Mouse (Mus musculus): Measurements from ENCODE around the gene B4galt4. TPM values are rescaled to one million over a fixed set of nuclear protein-coding genes. Genes with fewer than 3 reads are reported as not detected.

The B4galt4 gene
- total and polyA plus RNA-seq, 3 experiments = not detected

GRCm38 (mm10) chr16:38782524-38783067 is 40.5 kb downstream of the B4galt4 start:
- H3K27me3 ChIP-seq (ENCODE audit: insufficient read depth, low read length) = 0 out of 2 replicates have a peak, but pooled peaks cover 3% of the 10 kb centered on the region
- ATAC-seq (ENCODE audit: extremely low read depth, insufficient number of reproducible peaks, low FRiP score, poor library complexity, severe bottlenecking) (no peak), DNase-seq (ENCODE audit: low spot score) (no peak)
- H3K9me3 ChIP-seq (replicated peaks) = no peaks in the 10 kb centered on the region
- H3K4me3 ChIP-seq (ENCODE audit: low read depth, low read length) = no peak overlapping the region
- H3K36me3 ChIP-seq (replicated peaks) = no peaks in the 10 kb centered on the region
- TF ChIP-seq TAL1 (conservative IDR thresholded peaks at IDR 0.05; ENCODE audit: low read depth, low read length) = no peak
- no peak for TF ChIP-seq POLR2AphosphoS5 (IDR thresholded peaks at IDR 0.05; ENCODE audit: insufficient replicate concordance, low read depth, low read length)
- no peak for TF ChIP-seq GATA1 (IDR thresholded peaks at IDR 0.05; ENCODE audit: borderline replicate concordance, low read length)
- TF ChIP-seq CTCF (IDR thresholded peaks at IDR 0.05; ENCODE audit: low read depth, low read length) = no peak
- TF ChIP-seq GATA2 (IDR thresholded peaks at IDR 0.05; ENCODE audit: borderline replicate concordance, low read depth, low read length) = no peak
- H3K4me1 ChIP-seq (ENCODE audit: insufficient read depth, low read depth, low read length) = no peaks in the 10 kb centered on the region; the same call in 1 of the 2 replicates

DNA sequence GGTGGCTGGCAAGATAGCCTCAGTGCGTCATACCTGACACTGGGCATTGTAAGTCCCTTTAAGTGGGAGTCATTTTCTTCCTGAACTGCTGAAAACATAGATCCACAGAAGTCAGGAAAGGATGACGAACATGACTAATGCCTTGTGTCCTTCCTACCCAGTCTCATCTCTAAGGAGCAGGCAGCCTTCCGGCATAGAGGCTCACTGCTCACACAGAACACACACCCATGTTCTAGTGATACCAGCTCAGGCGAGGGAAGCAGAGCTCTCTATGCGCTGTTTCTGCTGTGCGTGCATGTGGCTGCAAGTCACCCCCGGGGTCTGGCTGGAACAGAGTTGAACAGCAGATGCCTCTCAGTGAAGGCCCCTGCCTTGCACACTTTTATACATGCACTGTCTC is 43.2 kb downstream of the B4galt4 start:
- ATAC-seq (ENCODE audit: extremely low read depth, insufficient number of reproducible peaks, low FRiP score, poor library complexity, severe bottlenecking) = no peak
- Histone ChIP-seq H3K27me3 (ENCODE audit: insufficient read depth, low read length) (0 out of 2 replicates have a peak, but pooled peaks cover 3% of the 10 kb centered on the region), H3K4me3 (ENCODE audit: low read depth, low read length) (no peak overlapping the region), H3K36me3 (replicated peaks) (no peaks in the 10 kb centered on the region), H3K4me1 (ENCODE audit: insufficient read depth, low read depth, low read length) (no peaks in the 10 kb centered on the region; the same call in 1 of the 2 replicates), H3K9me3 (replicated peaks) (no peaks in the 10 kb centered on the region)
- DNase-seq (ENCODE audit: low spot score) = no peak
- TF ChIP-seq GATA2 (IDR thresholded peaks at IDR 0.05; ENCODE audit: borderline replicate concordance, low read depth, low read length) (no peak), CTCF (IDR thresholded peaks at IDR 0.05; ENCODE audit: low read depth, low read length) (no peak), TAL1 (conservative IDR thresholded peaks at IDR 0.05; ENCODE audit: low read depth, low read length) (no peak), GATA1 (IDR thresholded peaks at IDR 0.05; ENCODE audit: borderline replicate concordance, low read length) (no peak), POLR2AphosphoS5 (IDR thresholded peaks at IDR 0.05; ENCODE audit: insufficient replicate concordance, low read depth, low read length) (no peak)

DNA sequence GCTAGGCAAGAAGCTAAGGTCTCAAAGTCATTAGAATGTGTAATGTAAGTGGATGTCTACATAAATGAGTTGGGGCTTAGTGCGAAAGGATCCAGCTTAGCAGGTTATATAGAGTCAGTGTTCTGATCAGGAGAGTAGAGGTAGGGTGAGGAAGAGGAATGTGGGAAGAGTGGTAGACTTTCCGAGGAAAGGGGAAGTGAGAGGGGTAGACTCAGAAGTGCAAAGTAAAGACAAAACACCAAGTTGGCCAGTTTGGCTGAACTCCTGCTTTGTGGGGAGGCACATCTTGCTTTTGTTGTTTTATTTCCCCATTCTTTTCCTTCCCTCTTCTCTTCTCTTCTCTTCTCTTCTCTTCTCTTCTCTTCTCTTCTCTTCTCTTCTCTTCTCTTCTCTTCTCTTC is 47.0 kb downstream of the B4galt4 start:
- no peak for TF ChIP-seq CTCF (IDR thresholded peaks at IDR 0.05; ENCODE audit: low read depth, low read length)
- no peak for TF ChIP-seq GATA2 (IDR thresholded peaks at IDR 0.05; ENCODE audit: borderline replicate concordance, low read depth, low read length)
- TF ChIP-seq GATA1 (IDR thresholded peaks at IDR 0.05; ENCODE audit: borderline replicate concordance, low read length) = no peak
- TF ChIP-seq TAL1 (conservative IDR thresholded peaks at IDR 0.05; ENCODE audit: low read depth, low read length) = no peak
- no peak overlapping the region for H3K4me3 ChIP-seq (ENCODE audit: low read depth, low read length)
- DNase-seq (ENCODE audit: low spot score) (no peak), ATAC-seq (ENCODE audit: extremely low read depth, insufficient number of reproducible peaks, low FRiP score, poor library complexity, severe bottlenecking) (no peak)
- H3K36me3 ChIP-seq (replicated peaks) = no peaks in the 10 kb centered on the region
- 0 out of 2 replicates have a peak, but pooled peaks cover 3% of the 10 kb centered on the region for H3K27me3 ChIP-seq (ENCODE audit: insufficient read depth, low read length)
- H3K9me3 ChIP-seq (replicated peaks) = no peaks in the 10 kb centered on the region
- no peaks in the 10 kb centered on the region; the same call in 1 of the 2 replicates for H3K4me1 ChIP-seq (ENCODE audit: insufficient read depth, low read depth, low read length)

GRCm38 (mm10) chr16:38789966-38790365 is 47.9 kb downstream of the B4galt4 start:
- H3K4me1 ChIP-seq (ENCODE audit: insufficient read depth, low read depth, low read length) = no peaks in the 10 kb centered on the region; the same call in 1 of the 2 replicates
- no peaks in the 10 kb centered on the region for H3K9me3 ChIP-seq (replicated peaks)
- no peaks in the 10 kb centered on the region for H3K36me3 ChIP-seq (replicated peaks)
- no peak for TF ChIP-seq POLR2AphosphoS5 (IDR thresholded peaks at IDR 0.05; ENCODE audit: insufficient replicate concordance, low read depth, low read length)
- no peak for TF ChIP-seq CTCF (IDR thresholded peaks at IDR 0.05; ENCODE audit: low read depth, low read length)
- no peak for TF ChIP-seq TAL1 (conservative IDR thresholded peaks at IDR 0.05; ENCODE audit: low read depth, low read length)
- TF ChIP-seq GATA2 (IDR thresholded peaks at IDR 0.05; ENCODE audit: borderline replicate concordance, low read depth, low read length) = no peak
- no peak for TF ChIP-seq GATA1 (IDR thresholded peaks at IDR 0.05; ENCODE audit: borderline replicate concordance, low read length)
- DNase-seq (ENCODE audit: low spot score) (no peak), ATAC-seq (ENCODE audit: extremely low read depth, insufficient number of reproducible peaks, low FRiP score, poor library complexity, severe bottlenecking) (no peak)
- no peak overlapping the region for H3K4me3 ChIP-seq (ENCODE audit: low read depth, low read length)
- H3K27me3 ChIP-seq (ENCODE audit: insufficient read depth, low read length) = 0 out of 2 replicates have a peak, but pooled peaks cover 3% of the 10 kb centered on the region

- no peak for DNase-seq (ENCODE audit: low spot score)
- ATAC-seq (ENCODE audit: extremely low read depth, insufficient number of reproducible peaks, low FRiP score, poor library complexity, severe bottlenecking) = no peak
- Histone ChIP-seq H3K4me3 (ENCODE audit: low read depth, low read length) (no peak overlapping the region), H3K36me3 (replicated peaks) (no peaks in the 10 kb centered on the region), H3K27me3 (ENCODE audit: insufficient read depth, low read length) (no peaks in the 10 kb centered on the region), H3K9me3 (replicated peaks) (no peaks in the 10 kb centered on the region), H3K4me1 (ENCODE audit: insufficient read depth, low read depth, low read length) (no peaks in the 10 kb centered on the region)
- TF ChIP-seq POLR2AphosphoS5 (IDR thresholded peaks at IDR 0.05; ENCODE audit: insufficient replicate concordance, low read depth, low read length) = no peak
- no peak for TF ChIP-seq CTCF (IDR thresholded peaks at IDR 0.05; ENCODE audit: low read depth, low read length)
- no peak for TF ChIP-seq GATA1 (IDR thresholded peaks at IDR 0.05; ENCODE audit: borderline replicate concordance, low read length)
- TF ChIP-seq TAL1 (conservative IDR thresholded peaks at IDR 0.05; ENCODE audit: low read depth, low read length) = no peak
- no peak for TF ChIP-seq GATA2 (IDR thresholded peaks at IDR 0.05; ENCODE audit: borderline replicate concordance, low read depth, low read length)
Observed at GRCm38 (mm10) chr16:38793120-38793519, 51.1 kb downstream of the B4galt4 start.

DNA sequence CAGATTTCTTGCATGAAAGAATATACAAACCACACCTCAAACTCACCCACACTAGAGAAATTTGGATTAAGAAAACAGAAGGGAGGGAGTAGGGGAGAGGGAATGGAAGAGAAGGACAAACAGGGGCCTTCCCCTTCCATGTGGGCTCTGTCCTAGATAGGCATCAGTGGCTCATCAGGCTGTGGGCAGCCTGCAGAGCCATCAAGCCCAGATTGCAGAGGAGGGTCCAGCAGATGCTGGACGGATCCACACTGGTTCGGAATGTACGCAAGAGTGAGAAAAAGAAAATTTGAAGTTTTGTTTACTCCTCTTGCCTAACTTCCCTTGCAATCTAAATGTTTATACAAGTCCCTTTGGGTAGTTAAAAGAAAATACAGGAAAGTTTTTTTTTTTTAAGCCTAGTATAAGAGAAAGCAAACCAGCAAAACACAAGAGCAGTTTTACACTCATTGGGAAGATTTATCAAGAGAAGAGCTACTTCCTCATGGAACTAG is 56.9 kb downstream of the B4galt4 start:
- ATAC-seq (ENCODE audit: extremely low read depth, insufficient number of reproducible peaks, low FRiP score, poor library complexity, severe bottlenecking) (no peak), DNase-seq (ENCODE audit: low spot score) (no peak)
- Histone ChIP-seq H3K27me3 (ENCODE audit: insufficient read depth, low read length) (no peaks in the 10 kb centered on the region; the same call in 1 of the 2 replicates), H3K9me3 (replicated peaks) (no peaks in the 10 kb centered on the region), H3K4me3 (ENCODE audit: low read depth, low read length) (no peak overlapping the region), H3K4me1 (ENCODE audit: insufficient read depth, low read depth, low read length) (no peaks in the 10 kb centered on the region), H3K36me3 (replicated peaks) (no peaks in the 10 kb centered on the region)
- TF ChIP-seq CTCF (IDR thresholded peaks at IDR 0.05; ENCODE audit: low read depth, low read length) = no peak
- no peak for TF ChIP-seq GATA2 (IDR thresholded peaks at IDR 0.05; ENCODE audit: borderline replicate concordance, low read depth, low read length)
- no peak for TF ChIP-seq TAL1 (conservative IDR thresholded peaks at IDR 0.05; ENCODE audit: low read depth, low read length)
- TF ChIP-seq POLR2AphosphoS5 (IDR thresholded peaks at IDR 0.05; ENCODE audit: insufficient replicate concordance, low read depth, low read length) = no peak
- TF ChIP-seq GATA1 (IDR thresholded peaks at IDR 0.05; ENCODE audit: borderline replicate concordance, low read length) = no peak
